Mouse (Mus musculus): ENCODE measurements around the gene Stbd1. TPM values are rescaled to one million over a fixed set of nuclear protein-coding genes. Genes with fewer than 3 reads are reported as not detected.

The Stbd1 gene
- polyA plus RNA-seq, 1 experiment from 2014 or later: 11.7 TPM

- Histone ChIP-seq H3K9me3 (ENCODE audit: control insufficient read depth, low read length) (no peaks in the 10 kb centered on the region), H3K4me1 (replicated peaks; ENCODE audit: control insufficient read depth, insufficient read depth, low read length) (no peaks in the 10 kb centered on the region), H3K36me3 (replicated peaks; ENCODE audit: control insufficient read depth, insufficient read depth) (no peaks in the 10 kb centered on the region), H3K27ac (no peak overlapping the region), H3K9ac (no peak overlapping the region), H3K4me3 (replicated peaks; ENCODE audit: low read length) (no peak overlapping the region), H3K4me2 (replicated peaks) (no peak overlapping the region), H3K27me3 (ENCODE audit: control insufficient read depth, insufficient read depth, low read length) (no peaks in the 10 kb centered on the region)
- 81% methylated on average over 7 of the region's 7 CpGs for WGBS
- ATAC-seq (ENCODE audit: low FRiP score): no peak
- no peak for DNase-seq (ENCODE audit: low spot score)
These were observed 25.1 kb downstream of the Stbd1 start for GRCm38 (mm10) chr5:92627896-92628295.

DNA sequence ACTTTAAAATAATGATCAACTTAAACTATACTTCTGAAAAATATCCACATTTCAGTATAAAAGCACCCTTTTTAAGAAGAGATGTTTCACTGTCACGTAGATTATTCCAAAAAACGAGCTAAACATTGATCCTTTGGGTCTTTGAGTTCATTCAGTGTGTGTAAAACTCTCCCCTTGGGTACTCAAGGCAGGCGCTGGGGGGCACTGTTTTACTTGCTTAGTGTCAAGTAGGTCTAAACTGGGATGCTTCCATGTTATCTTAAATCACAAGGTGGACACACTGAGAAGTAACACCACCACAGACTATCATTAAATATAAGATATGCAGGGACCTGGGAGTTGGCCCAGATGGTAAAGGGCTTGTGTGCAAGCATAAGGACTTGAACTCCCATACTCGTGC is 30.7 kb downstream of the Stbd1 start:
- Histone ChIP-seq H3K36me3 (replicated peaks; ENCODE audit: control insufficient read depth, insufficient read depth) (no peaks in the 10 kb centered on the region), H3K4me1 (replicated peaks; ENCODE audit: control insufficient read depth, insufficient read depth, low read length) (no peaks in the 10 kb centered on the region), H3K9me3 (ENCODE audit: control insufficient read depth, low read length) (no peaks in the 10 kb centered on the region), H3K27ac (no peak overlapping the region), H3K27me3 (ENCODE audit: control insufficient read depth, insufficient read depth, low read length) (no peaks in the 10 kb centered on the region), H3K9ac (no peak overlapping the region), H3K4me2 (replicated peaks) (no peak overlapping the region), H3K4me3 (replicated peaks; ENCODE audit: low read length) (no peak overlapping the region)
- ATAC-seq (ENCODE audit: low FRiP score): no peak
- WGBS: 62% methylated on average over 4 of the region's 4 CpGs
- no peak for DNase-seq (ENCODE audit: low spot score)

- 77% methylated on average over 3 of the region's 3 CpGs for WGBS
- DNase-seq (ENCODE audit: low spot score) (no peak), ATAC-seq (ENCODE audit: low FRiP score) (no peak)
- H3K4me2 ChIP-seq (replicated peaks): no peak overlapping the region
- no peak overlapping the region for H3K4me3 ChIP-seq (replicated peaks; ENCODE audit: low read length)
- no peaks in the 10 kb centered on the region for H3K4me1 ChIP-seq (replicated peaks; ENCODE audit: control insufficient read depth, insufficient read depth, low read length)
- H3K9ac ChIP-seq: no peak overlapping the region
- no peak overlapping the region for H3K27ac ChIP-seq
- H3K36me3 ChIP-seq (replicated peaks; ENCODE audit: control insufficient read depth, insufficient read depth): no peaks in the 10 kb centered on the region
- no peaks in the 10 kb centered on the region for H3K9me3 ChIP-seq (ENCODE audit: control insufficient read depth, low read length)
- no peaks in the 10 kb centered on the region for H3K27me3 ChIP-seq (ENCODE audit: control insufficient read depth, insufficient read depth, low read length)
These were observed 32.1 kb downstream of the Stbd1 start for GRCm38 (mm10) chr5:92634916-92635315.

- H3K27ac ChIP-seq: no peak overlapping the region
- H3K9me3 ChIP-seq (ENCODE audit: control insufficient read depth, low read length): no peaks in the 10 kb centered on the region
- H3K4me3 ChIP-seq (replicated peaks; ENCODE audit: low read length): no peak overlapping the region
- ATAC-seq (ENCODE audit: low FRiP score) (no peak), DNase-seq (ENCODE audit: low spot score) (no peak)
- no peaks in the 10 kb centered on the region for H3K36me3 ChIP-seq (replicated peaks; ENCODE audit: control insufficient read depth, insufficient read depth)
- H3K27me3 ChIP-seq (ENCODE audit: control insufficient read depth, insufficient read depth, low read length): no peaks in the 10 kb centered on the region
- no peak overlapping the region for H3K9ac ChIP-seq
- no peaks in the 10 kb centered on the region for H3K4me1 ChIP-seq (replicated peaks; ENCODE audit: control insufficient read depth, insufficient read depth, low read length)
- H3K4me2 ChIP-seq (replicated peaks): no peak overlapping the region
- 90% methylated on average over 5 of the region's 5 CpGs for WGBS
These were observed 33.0 kb downstream of the Stbd1 start for GRCm38 (mm10) chr5:92635891-92636290.

- no peaks in the 10 kb centered on the region for H3K4me1 ChIP-seq (replicated peaks; ENCODE audit: control insufficient read depth, insufficient read depth, low read length)
- no peak overlapping the region for H3K4me3 ChIP-seq (replicated peaks; ENCODE audit: low read length)
- WGBS: 83% methylated on average over 3 of the region's 3 CpGs
These were observed 38.0 kb downstream of the Stbd1 start for GRCm38 (mm10) chr5:92640861-92641260.

More at GRCm38 (mm10) chr5:92640861-92641260, 38.0 kb downstream of the Stbd1 start:
- Histone ChIP-seq H3K27me3 (ENCODE audit: control insufficient read depth, insufficient read depth, low read length) (no peaks in the 10 kb centered on the region), H3K36me3 (replicated peaks; ENCODE audit: control insufficient read depth, insufficient read depth) (no peaks in the 10 kb centered on the region), H3K27ac (no peak overlapping the region), H3K9me3 (ENCODE audit: control insufficient read depth, low read length) (no peaks in the 10 kb centered on the region), H3K9ac (no peak overlapping the region), H3K4me2 (replicated peaks) (no peak overlapping the region)
- ATAC-seq (ENCODE audit: low FRiP score) (no peak), DNase-seq (ENCODE audit: low spot score) (no peak)

Other genes starting within 250 kb of the Stbd1 start
- 51.5 and 59.4 TPM in 2 replicates for gene Nup54, start 167.8 kb upstream of the Stbd1 start, polyA plus RNA-seq (2014; fragmentation: Nextera tagmentation; extraction: Ambion mirVana)
- gene Scarb2, start 96.2 kb upstream of the Stbd1 start, polyA plus RNA-seq (2014; fragmentation: Nextera tagmentation; extraction: Ambion mirVana): 18.9 and 20.2 TPM in 2 replicates
- 1.3 TPM in 2 replicates for gene Fam47e, start 48.0 kb upstream of the Stbd1 start, polyA plus RNA-seq (2014; fragmentation: Nextera tagmentation; extraction: Ambion mirVana)
- 0.78 and 1.0 TPM in 2 replicates for gene Ccdc158, start 72.2 kb downstream of the Stbd1 start, polyA plus RNA-seq (2014; fragmentation: Nextera tagmentation; extraction: Ambion mirVana)
- gene Shroom3, start 80.4 kb downstream of the Stbd1 start, polyA plus RNA-seq (2014; fragmentation: Nextera tagmentation; extraction: Ambion mirVana): 2.3 and 2.6 TPM in 2 replicates